Mouse (Mus musculus) small intestine, adult 2 months (tissue): ENCODE results near the gene Asic2.

Source experiments
- CTCF ChIP-seq: fragments of 200-500 bp; IDR thresholded peaks from 2 replicates; pipeline ENCODE4 v1.5.1; 2012; ENCODE audit warnings: low read depth, mild to moderate bottlenecking, control low read depth, inconsistent platforms, low read length, moderate library complexity, mixed read lengths; ENCODE audit not compliant: insufficient replicate concordance, insufficient read length; ENCODE audit errors: extremely low read depth
- POLR2A ChIP-seq: fragments of 200-500 bp; IDR thresholded peaks from 2 replicates; pipeline ENCODE4 v1.6.1; 2012; ENCODE audit warnings: low read depth, mild to moderate bottlenecking, control low read depth, inconsistent platforms, low read length, moderate library complexity

GRCm38 (mm10) chr11:81364442-81364841 lies 603.8 kb downstream of the Asic2 start:
- TF ChIP-seq CTCF (no peak), POLR2A (no peak)
